Mouse (Mus musculus): Measurements from ENCODE around the gene Akr1b3.

The Akr1b3 gene

DNA sequence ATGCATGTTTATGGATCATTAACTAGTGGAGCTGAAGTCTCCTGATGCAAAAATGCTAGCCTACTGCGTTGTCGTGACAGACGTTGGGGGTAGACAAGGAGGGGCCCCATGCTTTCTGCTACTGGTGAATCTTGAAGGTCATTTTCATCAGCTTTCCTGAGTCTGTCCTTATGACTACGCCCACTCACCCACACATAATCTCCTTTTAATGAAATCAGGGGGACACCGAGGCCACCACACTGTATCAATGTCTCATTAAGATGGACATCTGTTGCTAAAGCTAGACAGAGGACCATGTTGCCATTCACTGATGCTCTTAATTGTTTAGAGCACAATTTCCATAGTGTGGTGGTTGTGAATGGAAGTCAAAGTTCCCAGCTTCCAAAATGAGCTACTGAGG is 58.7 kb downstream of the Akr1b3 start:
- DNase-seq (ENCODE audit: low read depth), result no peak

Measured in c-Kit-positive CD71-positive TER-119-negative erythroid progenitor cells, embryonic 14.5 days (primary cell).